Mouse (Mus musculus): ENCODE measurements around the gene Hoxb5. TPM values are rescaled to one million over a fixed set of nuclear protein-coding genes. Genes with fewer than 3 reads are reported as not detected.

Hoxb5 gene
- total RNA-seq, 2 experiments from 2014 or later: 16.1 to 27.0 TPM

GRCm38 (mm10) chr11:96301064-96301431 is 2.1 kb upstream of the Hoxb5 start:
- DNase-seq: no peak

GRCm38 (mm10) chr11:96301837-96302236 is 1.3 kb upstream of the Hoxb5 start:
- DNase-seq: peak; percentile 90 to 93

- no peak for DNase-seq
Measured at GRCm38 (mm10) chr11:96302381-96303150, 570 bp upstream of the Hoxb5 start.

GRCm38 (mm10) chr11:96304381-96305195 is 1.5 kb downstream of the Hoxb5 start:
- DNase-seq: no peak

GRCm38 (mm10) chr11:96305505-96306182 is 2.5 kb downstream of the Hoxb5 start:
- no peak for DNase-seq

- no peak for DNase-seq
Measured at GRCm38 (mm10) chr11:96306183-96306907, 3.2 kb downstream of the Hoxb5 start.

- DNase-seq: no peak
Measured at GRCm38 (mm10) chr11:96306908-96307269, 3.8 kb downstream of the Hoxb5 start.

GRCm38 (mm10) chr11:96308763-96309162 is 5.6 kb downstream of the Hoxb5 start:
- no peak for DNase-seq

- DNase-seq: no peak
Measured at GRCm38 (mm10) chr11:96309288-96309687, 6.2 kb downstream of the Hoxb5 start.

GRCm38 (mm10) chr11:96310183-96310938 is 7.2 kb downstream of the Hoxb5 start:
- no peak for DNase-seq

GRCm38 (mm10) chr11:96311097-96311496 is 8.0 kb downstream of the Hoxb5 start:
- DNase-seq: peak; percentile 62 to 68

- DNase-seq: peak; percentile 81 to 82
Measured at GRCm38 (mm10) chr11:96311520-96312417, 8.6 kb downstream of the Hoxb5 start.

- no peak for DNase-seq
Measured at GRCm38 (mm10) chr11:96313134-96313533, 10.0 kb downstream of the Hoxb5 start.

GRCm38 (mm10) chr11:96313806-96314428 is 10.8 kb downstream of the Hoxb5 start:
- DNase-seq: no peak

GRCm38 (mm10) chr11:96314671-96315343 is 11.7 kb downstream of the Hoxb5 start:
- DNase-seq: peak; percentile 72 to 78

- DNase-seq: no peak
Measured at GRCm38 (mm10) chr11:96315344-96315681, 12.2 kb downstream of the Hoxb5 start.

GRCm38 (mm10) chr11:96316696-96317607 is 13.8 kb downstream of the Hoxb5 start:
- DNase-seq: no peak
